Mouse (Mus musculus) cerebral cortex, adult 2 months (tissue): ENCODE data around the gene Gm765.

Experiments used
- WGBS: fragments of 180-500 bp; shearing (Covaris S2); methylation state at CpG from one replicate; pipeline ENCODE4 v1.1.7; 2018; 5-methylcytosine and 5-hydroxymethylcytosine counted together

Gm765 gene

DNA sequence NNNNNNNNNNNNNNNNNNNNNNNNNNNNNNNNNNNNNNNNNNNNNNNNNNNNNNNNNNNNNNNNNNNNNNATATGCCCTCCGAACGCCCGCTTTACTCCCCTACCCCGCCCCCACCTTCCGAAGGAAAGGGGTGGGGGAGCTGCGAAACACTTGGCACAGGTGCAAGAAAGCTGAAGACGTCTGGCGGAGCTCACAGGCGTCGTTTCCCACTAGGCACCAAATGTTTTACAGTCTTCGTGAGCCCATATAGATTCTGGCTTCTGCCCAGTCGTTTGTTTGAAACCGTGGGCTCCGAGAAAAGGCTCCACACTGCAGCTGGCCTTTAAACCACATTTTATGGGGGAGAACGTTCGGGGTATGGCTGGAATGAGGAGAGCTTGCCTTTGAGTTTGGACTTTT, 120.6 kb downstream of the Gm765 start:
- WGBS, result 44% methylated on average over 16 of the region's 16 CpGs

GRCm38 (mm10) chr6:98212225-98212624, 130.3 kb downstream of the Gm765 start:
- WGBS, result 55% methylated on average over 3 of the region's 3 CpGs

GRCm38 (mm10) chr6:98210237-98210636, 132.3 kb downstream of the Gm765 start:
- WGBS, result 74% methylated on average over 5 of the region's 5 CpGs

DNA sequence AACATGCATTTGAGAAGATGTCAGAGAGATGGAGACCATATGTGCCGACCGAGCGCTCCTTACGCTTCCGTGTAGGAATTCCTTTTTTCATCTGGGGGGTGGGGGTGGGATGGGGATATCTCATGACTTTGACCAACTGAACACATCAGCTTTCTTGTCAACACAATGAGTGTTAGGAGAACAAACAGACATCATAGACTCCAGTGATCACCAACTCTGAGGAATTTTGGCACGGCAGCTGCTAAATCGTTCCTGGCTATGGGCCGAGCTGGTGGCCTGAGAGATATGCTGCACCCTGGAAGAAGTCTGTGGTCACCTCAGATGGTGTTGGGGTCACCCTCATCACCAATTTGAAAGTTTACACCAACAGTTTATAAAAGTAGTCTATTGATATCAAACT, 134.5 kb downstream of the Gm765 start:
- 96% methylated on average over 8 of the region's 8 CpGs for WGBS

- 77% methylated on average over 2 of the region's 2 CpGs for WGBS
Measured at GRCm38 (mm10) chr6:98198706-98199105, 143.8 kb downstream of the Gm765 start.

DNA sequence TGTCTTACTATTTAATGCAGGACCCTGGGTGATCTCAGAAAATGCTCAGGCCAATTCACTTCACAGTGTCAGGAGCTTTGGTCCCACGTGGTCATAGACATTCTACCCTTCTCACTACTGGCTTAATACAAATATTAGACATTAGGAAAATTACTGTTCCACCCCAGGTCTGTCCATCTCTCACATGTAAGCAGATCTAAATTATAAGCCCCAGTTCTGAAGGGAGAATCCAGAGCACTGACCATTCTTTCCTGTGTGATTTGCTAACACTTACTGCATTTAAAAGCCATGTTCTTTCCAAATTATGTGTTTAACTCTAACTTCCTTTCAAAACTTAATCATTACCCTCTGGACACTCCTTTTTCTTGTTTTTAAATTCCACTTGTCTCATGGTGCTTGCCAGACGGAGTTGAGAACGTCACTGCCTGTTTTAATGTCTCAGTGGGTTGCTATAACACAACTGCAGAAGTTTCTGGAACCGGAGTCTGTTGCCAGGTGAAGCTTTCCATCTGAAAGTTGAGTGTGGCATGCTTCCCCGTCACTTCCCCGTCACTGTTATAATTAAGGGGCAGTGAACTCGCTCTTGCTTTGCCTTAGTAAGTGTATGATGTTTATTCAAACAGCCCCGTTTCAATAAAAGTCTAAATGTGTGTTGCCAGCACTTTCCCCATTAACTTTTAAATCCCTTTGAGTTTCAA, 151.7 kb downstream of the Gm765 start:
- WGBS, result 59% methylated on average over 8 of the region's 8 CpGs
